In the genomic region with DNA sequence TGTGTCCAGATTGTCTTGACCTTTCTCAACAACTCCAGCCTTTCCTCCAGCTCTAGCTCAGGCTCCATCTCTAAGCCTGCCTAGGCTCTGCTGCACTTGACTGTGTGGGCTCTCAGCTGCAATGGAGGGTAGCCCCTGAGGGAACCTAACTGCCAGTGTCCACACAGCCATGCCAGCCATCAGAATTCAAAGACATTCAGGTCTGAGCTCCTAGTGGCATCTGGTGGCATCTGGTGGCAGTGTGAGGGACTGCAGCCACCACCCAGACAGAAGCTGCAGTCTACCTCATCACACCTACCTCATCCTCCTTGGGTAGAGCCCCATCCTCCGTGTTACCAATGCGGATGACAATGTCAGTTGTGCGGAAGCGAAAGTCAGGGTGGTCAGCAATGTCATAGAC, we compare ENCODE assay signal across 9 mouse cellular contexts. TPM values are rescaled to one million over a fixed set of nuclear protein-coding genes. Genes with fewer than 3 reads are reported as not detected.
A peak's percentile ranks its signal among the peaks of the same experiment; 100 is the strongest.
DNase-seq lines count a peak whose midpoint lies in the region; ATAC-seq and TF ChIP-seq lines count a peak whose summit lies in the region.
"Had no signal": no experiment of that assay in that cellular context is flagged by ENCODE, and none has a peak within 500 bp of the region (broad histone marks: within the 10 kb centered on the region; RNA-seq: fewer than 3 reads in every experiment).

No protein-coding gene starts in this region.

- TF ChIP-seq EP300 in lung, postnatal 0 days (IDR thresholded peaks at IDR 0.05) = no peak

- peak; percentile 63 for DNase-seq in right cerebral cortex, adult 18-20 months
- DNase-seq in right cerebral cortex, postnatal 4 days = no peak
- DNase-seq in lung, postnatal 0 days (ENCODE audit: low spot score) = peak; percentile 48
- DNase-seq in yolk sac, embryonic 10.5 days (ENCODE audit: low spot score) = no peak
- no peak for DNase-seq in frontal cortex, postnatal 10 days (ENCODE audit: low spot score in 2 of 2)

- no peak overlapping the region for H3K27ac ChIP-seq in forebrain, embryonic 13.5 days
- no peak overlapping the region for H3K27ac ChIP-seq in forebrain, embryonic 12.5 days
- no peak overlapping the region for H3K27ac ChIP-seq in embryonic fibroblast, embryonic 13.5 days (ENCODE audit: insufficient read depth, low read length)
- no peak overlapping the region for H3K27ac ChIP-seq in lung, postnatal 0 days (ENCODE audit: low read length)

- no peak overlapping the region for H3K4me2 ChIP-seq in forebrain, embryonic 13.5 days
- H3K4me2 ChIP-seq in forebrain, embryonic 12.5 days = no peak overlapping the region
- H3K4me2 ChIP-seq in lung, postnatal 0 days (replicated peaks; ENCODE audit: low read depth, low read length) = no peak overlapping the region

- H3K9ac ChIP-seq in forebrain, embryonic 13.5 days = no peak overlapping the region
- no peak overlapping the region for H3K9ac ChIP-seq in forebrain, embryonic 12.5 days
- H3K9ac ChIP-seq in lung, postnatal 0 days (replicated peaks; ENCODE audit: low read depth) = no peak overlapping the region

- no peaks in the 10 kb centered on the region for H3K4me1 ChIP-seq in forebrain, embryonic 13.5 days
- H3K4me1 ChIP-seq in forebrain, embryonic 12.5 days = no peaks in the 10 kb centered on the region
- no peaks in the 10 kb centered on the region for H3K4me1 ChIP-seq in embryonic fibroblast, embryonic 13.5 days (ENCODE audit: control insufficient read depth, insufficient read depth, low read length)
- no peaks in the 10 kb centered on the region for H3K4me1 ChIP-seq in lung, postnatal 0 days (ENCODE audit: insufficient read depth, low read depth, low read length)

- WGBS in forebrain, embryonic 13.5 days = 85% methylated on average over 4 of the region's 4 CpGs
- 87% methylated on average over 4 of the region's 4 CpGs for WGBS in forebrain, embryonic 12.5 days
- WGBS in lung, postnatal 0 days = 84% methylated on average over 4 of the region's 4 CpGs

- H3K36me3 ChIP-seq in forebrain, embryonic 13.5 days (ENCODE audit: poor library complexity, severe bottlenecking) = peaks cover 94% of the 10 kb centered on the region
- H3K36me3 ChIP-seq in forebrain, embryonic 12.5 days (replicated peaks) = peaks cover 95% of the 10 kb centered on the region
- peaks cover 59% of the 10 kb centered on the region for H3K36me3 ChIP-seq in lung, postnatal 0 days (ENCODE audit: insufficient read depth, low read length)

- 0 out of 2 replicates have a peak, but pooled peaks have one; percentile 27 for ATAC-seq in forebrain, embryonic 13.5 days
- ATAC-seq in forebrain, embryonic 12.5 days (ENCODE audit: low FRiP score) = no peak
- ATAC-seq in lung, postnatal 0 days = peak; percentile 27; the same call in 1 of the 2 replicates

- H3K9me3 ChIP-seq in forebrain, embryonic 13.5 days (replicated peaks) = no peaks in the 10 kb centered on the region
- H3K9me3 ChIP-seq in forebrain, embryonic 12.5 days = no peaks in the 10 kb centered on the region
- no peaks in the 10 kb centered on the region for H3K9me3 ChIP-seq in lung, postnatal 0 days (ENCODE audit: low read length)

- TF ChIP-seq POLR2A in embryonic fibroblast, embryonic 13.5 days (IDR thresholded peaks at IDR 0.05; ENCODE audit: low read depth, low read length) = no peak

- no peaks in the 10 kb centered on the region for H3K27me3 ChIP-seq in forebrain, embryonic 13.5 days
- no peaks in the 10 kb centered on the region for H3K27me3 ChIP-seq in forebrain, embryonic 12.5 days
- H3K27me3 ChIP-seq in lung, postnatal 0 days (replicated peaks; ENCODE audit: insufficient read depth, low read length) = no peaks in the 10 kb centered on the region

- no peak overlapping the region for H3K4me3 ChIP-seq in forebrain, embryonic 13.5 days
- no peak overlapping the region for H3K4me3 ChIP-seq in forebrain, embryonic 12.5 days (replicated peaks)
- no peak overlapping the region for H3K4me3 ChIP-seq in embryonic fibroblast, embryonic 13.5 days (ENCODE audit: insufficient read depth, low read length)
- H3K4me3 ChIP-seq in lung, postnatal 0 days (ENCODE audit: low read depth, low read length) = no peak overlapping the region

- peak; percentile 73; the same call in 1 of the 2 replicates for TF ChIP-seq CTCF in embryonic fibroblast, embryonic 13.5 days (IDR thresholded peaks at IDR 0.05; ENCODE audit: borderline replicate concordance, insufficient read depth, low read length)
- TF ChIP-seq CTCF in lung, postnatal 0 days (IDR thresholded peaks at IDR 0.05) = peak; percentile 90

RNA-seq across cellular contexts. Expression of a gene that starts 12.4 kb away (rescaled TPM):
- 0.98 and 2.2 TPM in 2 replicates for polyA plus RNA-seq in forebrain, embryonic 13.5 days (2015; fragmentation: Nextera tagmentation; extraction: Ambion mirVana)
- polyA plus RNA-seq in forebrain, embryonic 12.5 days (2016; fragmentation: Nextera tagmentation; extraction: Ambion mirVana) = 2.0 and 3.3 TPM in 2 replicates
- polyA plus RNA-seq in embryonic fibroblast, embryonic 13.5 days (2011; ENCODE audit: insufficient read length, low read depth, missing spikeins) = 8.7 and 11.2 TPM in 2 replicates
- polyA plus RNA-seq in lung, postnatal 0 days (2015; fragmentation: Nextera tagmentation; extraction: Ambion mirVana) = 38.6 and 56.3 TPM in 2 replicates

RNA-seq across cellular contexts. Expression of a gene that starts 38.1 kb away (rescaled TPM):
- 11.9 and 12.1 TPM in 2 replicates for polyA plus RNA-seq in forebrain, embryonic 13.5 days (2015; fragmentation: Nextera tagmentation; extraction: Ambion mirVana)
- 12.5 and 17.3 TPM in 2 replicates for polyA plus RNA-seq in forebrain, embryonic 12.5 days (2016; fragmentation: Nextera tagmentation; extraction: Ambion mirVana)
- 29.8 and 36.3 TPM in 2 replicates for polyA plus RNA-seq in embryonic fibroblast, embryonic 13.5 days (2011; ENCODE audit: insufficient read length, low read depth, missing spikeins)
- polyA plus RNA-seq in lung, postnatal 0 days (2015; fragmentation: Nextera tagmentation; extraction: Ambion mirVana) = 9.1 and 9.8 TPM in 2 replicates

RNA-seq across cellular contexts. Expression of a gene that starts 43.1 kb away (rescaled TPM):
- polyA plus RNA-seq in forebrain, embryonic 13.5 days (2015; fragmentation: Nextera tagmentation; extraction: Ambion mirVana) = 0.25 and 0.39 TPM in 2 replicates
- polyA plus RNA-seq in forebrain, embryonic 12.5 days (2016; fragmentation: Nextera tagmentation; extraction: Ambion mirVana) = 0.24 TPM in 1 of 2 replicates, not detected in the other
- polyA plus RNA-seq in embryonic fibroblast, embryonic 13.5 days (2011; ENCODE audit: insufficient read length, low read depth, missing spikeins) = not detected in 2 replicates
- 0.26 TPM in 1 of 2 replicates, not detected in the other for polyA plus RNA-seq in lung, postnatal 0 days (2015; fragmentation: Nextera tagmentation; extraction: Ambion mirVana)
- polyA plus RNA-seq: heart, embryonic 16.5 days had no signal

RNA-seq across cellular contexts. Expression of a gene that starts 49.1 kb away (rescaled TPM):
- 178 and 184 TPM in 2 replicates for polyA plus RNA-seq in forebrain, embryonic 13.5 days (2015; fragmentation: Nextera tagmentation; extraction: Ambion mirVana)
- 174 and 176 TPM in 2 replicates for polyA plus RNA-seq in forebrain, embryonic 12.5 days (2016; fragmentation: Nextera tagmentation; extraction: Ambion mirVana)
- 103 and 112 TPM in 2 replicates for polyA plus RNA-seq in embryonic fibroblast, embryonic 13.5 days (2011; ENCODE audit: insufficient read length, low read depth, missing spikeins)
- 89.5 and 97.7 TPM in 2 replicates for polyA plus RNA-seq in lung, postnatal 0 days (2015; fragmentation: Nextera tagmentation; extraction: Ambion mirVana)

Comparison
In these comparisons a context has a peak if more than half of its experiments do, and no peak if none do; other contexts are left out.
1. DNase-seq: peak in right cerebral cortex, adult 18-20 months (single experiment) and lung, postnatal 0 days (single experiment); none in right cerebral cortex, postnatal 4 days (single experiment), yolk sac, embryonic 10.5 days (single experiment) and frontal cortex, postnatal 10 days (0 of 2).